Mouse (Mus musculus) bone marrow, adult 2 months (tissue): Measurements from ENCODE around the gene Gm6408.

Source experiments
- CTCF ChIP-seq: fragments of 200-500 bp; IDR thresholded peaks from 2 replicates; pipeline ENCODE4 v1.5.1; 2011; ENCODE audit warnings: low read length, control low read depth; ENCODE audit not compliant: control insufficient read depth, insufficient read depth
- POLR2A ChIP-seq: fragments of 200-500 bp; IDR thresholded peaks from 2 replicates; pipeline ENCODE4 v1.6.1; 2011; ENCODE audit warnings: low read depth, mild to moderate bottlenecking, control low read depth, low read length, borderline replicate concordance; ENCODE audit not compliant: control insufficient read depth

DNA sequence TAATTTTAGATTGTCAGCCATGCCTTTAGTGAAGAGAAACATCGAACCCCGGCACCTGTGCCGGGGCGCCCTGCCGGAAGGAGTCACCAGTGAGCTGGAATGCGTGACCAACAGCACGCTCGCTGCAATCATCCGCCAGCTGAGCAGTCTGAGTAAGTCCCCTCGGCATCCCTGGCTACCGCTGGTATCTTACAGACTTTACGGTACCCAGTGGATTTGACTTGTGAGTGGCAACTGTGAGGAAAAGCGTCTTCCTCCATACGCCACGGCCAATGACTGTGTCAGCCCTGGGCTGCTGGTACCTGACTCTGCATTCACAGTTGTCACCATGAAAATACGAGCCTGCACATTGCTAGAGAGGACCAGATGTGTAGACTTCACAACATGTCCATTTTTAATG, 46.4 kb upstream of the Gm6408 start:
- TF ChIP-seq CTCF (no peak), POLR2A (no peak)
